Mouse (Mus musculus): ENCODE results near the gene Zfp382. TPM values are rescaled to one million over a fixed set of nuclear protein-coding genes. Genes with fewer than 3 reads are reported as not detected.

The Zfp382 gene
- polyA plus RNA-seq (2012; fragmentation: generic; extraction: Trizol): 3.8 TPM
- long read RNA-seq, experiment 1, partial matches to known transcripts: 0 of 2 reads
- long read RNA-seq, experiment 1, other reads (novel, unspliced or antisense): 0 of 2 reads
- long read RNA-seq, experiment 2, transcript Zfp382-201 (5 exons, 2,117 nt): major isoform, 5 of 11 reads
- long read RNA-seq, experiment 2, partial matches to known transcripts: 1 of 11 reads
- long read RNA-seq, experiment 2, other reads (novel, unspliced or antisense): 5 of 11 reads

GRCm38 (mm10) chr7:30121308-30122187 lies at the start of gene Zfp382:
Gene Zfp382, plus strand, starts transcription at chr7:30121942.
- Histone ChIP-seq H3ac (ENCODE audit: control insufficient read depth, insufficient read length, low read depth) (peak within 1 kb of the TSS; percentile 78), H3K79me2 (ENCODE audit: control insufficient read depth, insufficient read depth) (peaks cover 27% of the 10 kb centered on the region), H3K36me3 (ENCODE audit: control insufficient read depth, insufficient read depth) (peaks cover 8% of the 10 kb centered on the region), H3K4me3 (ENCODE audit: insufficient read depth, poor library complexity, severe bottlenecking) (peak within 1 kb of the TSS; percentile 61), H3K79me3 (ENCODE audit: low read depth) (peaks cover 20% of the 10 kb centered on the region), H3K27me3 (ENCODE audit: control insufficient read depth, insufficient read depth, insufficient read length) (no peaks in the 10 kb centered on the region)
- TF ChIP-seq MAX (IDR thresholded peaks at IDR 0.05): peak; percentile 7
- TF ChIP-seq MYOG (IDR thresholded peaks at IDR 0.05; ENCODE audit: control insufficient read depth, extremely low read depth, insufficient read length): no peak

GRCm38 (mm10) chr7:30072146-30073028 lies 49.4 kb upstream of the Zfp382 start, which contains the start of gene Zfp82:
Gene Zfp82, minus strand, starts transcription at chr7:30072900.
- H3K79me2 ChIP-seq (ENCODE audit: control insufficient read depth, insufficient read depth): no peaks in the 10 kb centered on the region
- peak within 1 kb of the TSS; percentile 43 for H3K4me3 ChIP-seq (ENCODE audit: insufficient read depth, poor library complexity, severe bottlenecking)
- no peaks in the 10 kb centered on the region for H3K27me3 ChIP-seq (ENCODE audit: control insufficient read depth, insufficient read depth, insufficient read length)
- H3ac ChIP-seq (ENCODE audit: control insufficient read depth, insufficient read length, low read depth): peak within 1 kb of the TSS; percentile 88
- H3K79me3 ChIP-seq (ENCODE audit: low read depth): no peaks in the 10 kb centered on the region
- TF ChIP-seq MAX (IDR thresholded peaks at IDR 0.05): peak; percentile 18
- TF ChIP-seq MYOD1 (IDR thresholded peaks at IDR 0.05; ENCODE audit: control insufficient read depth, insufficient read length, low read depth): no peak
- H3K36me3 ChIP-seq (ENCODE audit: control insufficient read depth, insufficient read depth): no peaks in the 10 kb centered on the region

GRCm38 (mm10) chr7:30086524-30086923 lies 35.2 kb upstream of the Zfp382 start:
- H3K36me3 ChIP-seq (ENCODE audit: control insufficient read depth, insufficient read depth): peaks cover 9% of the 10 kb centered on the region
- TF ChIP-seq MYOG (IDR thresholded peaks at IDR 0.05; ENCODE audit: control insufficient read depth, extremely low read depth, insufficient read length) (no peak), FOSL1 (IDR thresholded peaks at IDR 0.05; ENCODE audit: insufficient read depth, low read length, poor library complexity, severe bottlenecking) (no peak), CTCF (IDR thresholded peaks at IDR 0.05; ENCODE audit: control insufficient read depth, insufficient read depth, insufficient read length) (no peak), CEBPB (IDR thresholded peaks at IDR 0.05; ENCODE audit: low read depth) (peak; percentile 1), USF1 (IDR thresholded peaks at IDR 0.05; ENCODE audit: low read depth) (peak; percentile 67), MAX (IDR thresholded peaks at IDR 0.05) (no peak), MYOD1 (IDR thresholded peaks at IDR 0.05; ENCODE audit: control insufficient read depth, insufficient read length, low read depth) (no peak)
- no peak overlapping the region for H3ac ChIP-seq (ENCODE audit: control insufficient read depth, insufficient read length, low read depth)
- peaks cover 21% of the 10 kb centered on the region for H3K79me2 ChIP-seq (ENCODE audit: control insufficient read depth, insufficient read depth)
- no peak overlapping the region for H3K4me3 ChIP-seq (ENCODE audit: insufficient read depth, poor library complexity, severe bottlenecking)
- no peaks in the 10 kb centered on the region for H3K27me3 ChIP-seq (ENCODE audit: control insufficient read depth, insufficient read depth, insufficient read length)
- H3K79me3 ChIP-seq (ENCODE audit: low read depth): peaks cover 3% of the 10 kb centered on the region

GRCm38 (mm10) chr7:30089405-30089804 lies 32.3 kb upstream of the Zfp382 start:
- no peak for TF ChIP-seq USF1 (IDR thresholded peaks at IDR 0.05; ENCODE audit: low read depth)
- no peak for TF ChIP-seq MYOG (IDR thresholded peaks at IDR 0.05; ENCODE audit: control insufficient read depth, extremely low read depth, insufficient read length)
- TF ChIP-seq CTCF (IDR thresholded peaks at IDR 0.05; ENCODE audit: control insufficient read depth, insufficient read depth, insufficient read length): no peak
- no peak for TF ChIP-seq FOSL1 (IDR thresholded peaks at IDR 0.05; ENCODE audit: insufficient read depth, low read length, poor library complexity, severe bottlenecking)
- no peak for TF ChIP-seq MYOD1 (IDR thresholded peaks at IDR 0.05; ENCODE audit: control insufficient read depth, insufficient read length, low read depth)
- no peak for TF ChIP-seq CEBPB (IDR thresholded peaks at IDR 0.05; ENCODE audit: low read depth)
- no peak for TF ChIP-seq MAX (IDR thresholded peaks at IDR 0.05)
- Histone ChIP-seq H3K4me3 (ENCODE audit: insufficient read depth, poor library complexity, severe bottlenecking) (peak overlapping the region; percentile 39), H3K27me3 (ENCODE audit: control insufficient read depth, insufficient read depth, insufficient read length) (no peaks in the 10 kb centered on the region), H3K79me3 (ENCODE audit: low read depth) (peaks cover 3% of the 10 kb centered on the region), H3K36me3 (ENCODE audit: control insufficient read depth, insufficient read depth) (peaks cover 9% of the 10 kb centered on the region), H3K79me2 (ENCODE audit: control insufficient read depth, insufficient read depth) (peaks cover 21% of the 10 kb centered on the region), H3ac (ENCODE audit: control insufficient read depth, insufficient read length, low read depth) (peak overlapping the region; percentile 56)

GRCm38 (mm10) chr7:30090092-30090969 lies 31.4 kb upstream of the Zfp382 start, which contains the start of the genes Gm26920 and Zfp566:
Gene Gm26920, minus strand, starts transcription at chr7:30090410.
Gene Zfp566, minus strand, starts transcription at chr7:30090527.
- peaks cover 7% of the 10 kb centered on the region for H3K36me3 ChIP-seq (ENCODE audit: control insufficient read depth, insufficient read depth)
- H3ac ChIP-seq (ENCODE audit: control insufficient read depth, insufficient read length, low read depth): peak within 1 kb of the TSS; percentile 64
- H3K27me3 ChIP-seq (ENCODE audit: control insufficient read depth, insufficient read depth, insufficient read length): no peaks in the 10 kb centered on the region
- peak within 1 kb of the TSS; percentile 39 for H3K4me3 ChIP-seq (ENCODE audit: insufficient read depth, poor library complexity, severe bottlenecking)
- H3K79me2 ChIP-seq (ENCODE audit: control insufficient read depth, insufficient read depth): peaks cover 23% of the 10 kb centered on the region
- H3K79me3 ChIP-seq (ENCODE audit: low read depth): peaks cover 3% of the 10 kb centered on the region
- TF ChIP-seq USF1 (IDR thresholded peaks at IDR 0.05; ENCODE audit: low read depth) (peak; percentile 68), MAX (IDR thresholded peaks at IDR 0.05) (peak; percentile 90), MYOD1 (IDR thresholded peaks at IDR 0.05; ENCODE audit: control insufficient read depth, insufficient read length, low read depth) (no peak), CEBPB (IDR thresholded peaks at IDR 0.05; ENCODE audit: low read depth) (no peak), CTCF (IDR thresholded peaks at IDR 0.05; ENCODE audit: control insufficient read depth, insufficient read depth, insufficient read length) (no peak), FOSL1 (IDR thresholded peaks at IDR 0.05; ENCODE audit: insufficient read depth, low read length, poor library complexity, severe bottlenecking) (no peak)
